Mouse (Mus musculus): ENCODE results near the gene Sox3.

GRCm38 (mm10) chrX:60892801-60893681 is at the start of gene Sox3:
- TF ChIP-seq CTCF (conservative IDR thresholded peaks at IDR 0.05 in 1 of 2, IDR thresholded peaks at IDR 0.05 in 1 of 2; ENCODE audit: low read depth in 2 of 2, low read length in 2 of 2), result no peak
- no peak for TF ChIP-seq POLR2A (IDR thresholded peaks at IDR 0.05; ENCODE audit: low read depth, low read length)

Measured in CH12.LX (cell line).